Mouse (Mus musculus) urinary bladder, adult 2 months (tissue): ENCODE results near the gene Ttf2. TPM values are rescaled to one million over a fixed set of nuclear protein-coding genes. Genes with fewer than 3 reads are reported as not detected.

ENCODE experiments used
- DNase-seq: peaks from one replicate; pipeline ENCODE4 v3.0.0; 2022; ENCODE audit warnings: low spot score
- polyA plus RNA-seq: library from polyadenylated mRNA; depleted of rRNA; stranded (reverse); fragments of >200 nt; gene quantifications from 2 replicates; pipeline ENCODE4 v1.2.3, GENCODE M21; 2012; rRNA removed

The Ttf2 gene
- 7.2 and 8.2 TPM in 2 replicates for polyA plus RNA-seq

DNA sequence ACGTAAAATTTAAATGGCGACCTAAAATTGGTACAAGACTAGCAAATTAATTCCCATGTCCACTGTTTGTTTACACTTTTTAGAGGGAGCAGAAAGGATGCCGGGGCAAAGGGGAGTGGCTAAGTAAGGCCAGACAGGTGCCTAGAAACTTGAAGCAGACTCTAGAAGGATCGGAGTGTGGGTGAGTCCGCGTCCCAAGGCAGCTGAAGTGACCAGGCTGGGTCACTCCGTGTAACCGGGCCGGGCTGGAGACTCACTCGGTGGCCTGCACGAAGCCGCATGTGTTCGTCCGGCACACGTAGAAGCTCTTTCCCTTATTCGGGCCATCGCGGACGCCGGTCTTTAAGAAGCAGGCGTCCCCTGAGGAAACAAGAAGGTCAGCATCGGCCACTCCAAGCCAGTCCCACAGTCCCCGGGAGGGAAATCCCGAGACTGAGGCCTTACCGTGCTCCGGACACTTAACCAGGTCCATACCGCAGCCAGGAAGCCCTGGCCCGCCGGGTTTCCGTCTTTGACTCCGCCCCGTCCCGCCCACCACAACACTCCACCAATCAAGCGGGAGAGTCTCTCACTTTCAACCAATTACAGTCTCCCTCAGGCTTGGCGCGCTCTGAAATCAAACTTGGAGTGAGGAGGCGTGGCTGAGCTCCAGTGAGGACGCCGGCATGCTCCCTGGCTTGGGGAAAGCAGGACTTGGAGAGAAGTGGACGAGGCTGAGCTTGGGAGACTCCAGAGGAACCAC lies at the start of gene Ttf2:
Gene Ttf2 (minus strand): TSS at position 488 of the 742 bp plus-strand sequence.
- DNase-seq: peak; percentile 80

DNA sequence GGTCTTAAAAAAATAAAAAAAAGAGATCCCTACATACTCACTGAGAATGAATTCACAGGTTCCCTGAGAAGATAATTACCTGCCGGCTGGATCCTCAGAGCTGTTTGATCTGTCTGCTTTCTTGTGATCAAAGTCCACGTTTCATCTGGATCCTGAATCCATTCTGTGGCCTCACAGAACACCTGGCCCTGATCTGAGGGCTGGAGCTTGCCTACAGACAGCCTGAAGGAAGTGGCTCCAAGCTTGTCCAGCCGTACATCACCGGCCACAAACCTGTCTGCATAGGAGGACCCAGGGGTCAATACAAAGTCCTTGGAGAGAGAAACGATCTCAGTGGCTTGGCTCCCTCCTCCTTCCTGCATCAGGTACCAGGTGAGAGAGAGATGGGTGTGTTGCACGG lies 49.0 kb upstream of the Ttf2 start:
- no peak for DNase-seq

DNA sequence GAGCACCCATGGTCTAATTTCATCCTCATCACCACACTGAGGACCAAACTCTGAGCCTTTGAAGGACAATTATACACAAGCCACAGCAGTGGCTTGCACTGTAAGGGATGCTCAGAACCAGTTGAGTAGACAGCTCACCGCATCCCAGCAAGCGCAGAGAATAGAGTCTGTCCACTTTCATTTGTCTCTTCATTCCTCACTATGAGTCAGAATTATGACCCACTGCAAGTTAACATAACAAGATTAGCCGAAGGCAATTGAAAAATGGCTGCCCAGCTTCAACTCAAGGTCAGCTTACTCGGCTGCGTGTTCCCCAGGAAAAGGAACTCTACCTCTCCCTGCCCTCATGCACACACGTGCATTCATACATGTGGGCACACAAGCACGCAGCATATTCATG lies 46.6 kb upstream of the Ttf2 start:
- no peak for DNase-seq

DNA sequence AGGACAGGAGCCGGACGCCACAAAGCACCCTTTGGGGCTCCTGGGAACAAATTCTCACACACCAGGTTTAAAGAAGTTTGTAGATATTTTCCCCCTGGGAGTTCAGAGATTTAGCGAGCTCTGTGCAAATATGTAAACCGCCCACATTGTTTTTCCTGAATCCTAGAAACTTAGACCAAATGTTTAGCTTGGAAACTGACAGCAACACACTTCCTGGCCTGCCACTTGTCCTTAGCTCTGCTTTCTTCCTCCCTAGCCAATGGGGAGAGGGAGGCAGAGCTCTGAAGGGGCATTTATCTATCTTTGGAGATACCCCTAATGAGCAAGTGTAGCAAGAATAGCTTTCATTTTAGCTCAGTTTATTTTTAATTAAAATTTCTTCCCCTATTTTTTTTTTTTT lies 45.8 kb upstream of the Ttf2 start:
- DNase-seq: no peak

DNA sequence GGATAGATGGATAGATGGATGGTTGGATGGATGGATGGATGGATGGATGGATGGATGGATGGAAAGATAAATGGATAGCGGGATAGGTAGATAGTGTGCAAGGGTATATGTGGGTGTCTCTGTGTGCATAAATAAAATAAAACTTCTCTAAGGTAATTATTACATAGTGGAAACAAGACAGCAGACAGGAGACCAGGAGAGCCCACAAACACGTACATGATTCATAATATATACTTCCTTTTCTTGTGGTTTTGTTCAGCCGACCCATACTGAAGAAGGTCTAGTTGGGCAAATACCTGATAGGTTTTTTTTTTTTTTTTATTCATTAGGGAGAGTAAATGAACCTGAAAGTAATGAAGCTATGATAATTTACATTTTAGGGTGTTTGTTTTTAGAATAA lies 44.1 kb upstream of the Ttf2 start:
- no peak for DNase-seq

DNA sequence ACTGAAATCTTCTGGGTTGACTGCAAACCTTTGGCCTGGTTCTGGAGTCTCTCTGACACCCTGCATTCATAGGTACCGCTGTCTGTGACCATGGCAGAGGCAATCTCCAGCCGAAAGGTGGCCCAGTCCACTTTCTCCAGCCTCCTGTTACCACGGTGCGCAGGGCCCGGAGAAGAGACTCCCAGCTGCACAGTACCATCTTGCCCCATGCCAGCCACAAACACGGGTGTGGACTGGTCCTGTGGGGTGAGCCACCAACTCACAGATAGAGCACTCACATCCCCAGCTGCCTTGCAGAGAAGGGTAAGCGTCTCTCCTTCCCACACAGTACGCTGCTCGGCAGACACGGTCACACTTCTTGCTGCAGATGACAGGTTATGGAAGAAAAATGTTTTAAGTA lies 43.5 kb upstream of the Ttf2 start:
- no peak for DNase-seq

DNA sequence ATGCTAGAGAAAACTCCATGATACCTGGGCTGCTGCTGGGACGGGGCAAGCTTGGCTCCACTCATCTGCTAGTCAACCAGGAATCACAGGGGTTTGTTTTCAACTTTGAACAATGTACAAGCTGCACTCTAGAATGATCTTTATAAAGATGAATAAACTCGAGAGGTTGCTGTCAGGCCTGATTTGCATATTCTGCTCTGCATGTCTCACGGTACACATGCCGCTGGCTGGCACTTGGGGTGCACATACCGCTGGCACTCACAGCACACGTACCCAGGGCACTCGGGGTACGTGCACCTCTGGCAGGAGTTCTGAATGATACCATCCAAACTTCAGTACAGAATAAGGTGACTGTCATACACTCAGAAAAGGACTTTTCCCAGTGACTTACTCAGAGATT lies 43.1 kb upstream of the Ttf2 start:
- DNase-seq: no peak

DNA sequence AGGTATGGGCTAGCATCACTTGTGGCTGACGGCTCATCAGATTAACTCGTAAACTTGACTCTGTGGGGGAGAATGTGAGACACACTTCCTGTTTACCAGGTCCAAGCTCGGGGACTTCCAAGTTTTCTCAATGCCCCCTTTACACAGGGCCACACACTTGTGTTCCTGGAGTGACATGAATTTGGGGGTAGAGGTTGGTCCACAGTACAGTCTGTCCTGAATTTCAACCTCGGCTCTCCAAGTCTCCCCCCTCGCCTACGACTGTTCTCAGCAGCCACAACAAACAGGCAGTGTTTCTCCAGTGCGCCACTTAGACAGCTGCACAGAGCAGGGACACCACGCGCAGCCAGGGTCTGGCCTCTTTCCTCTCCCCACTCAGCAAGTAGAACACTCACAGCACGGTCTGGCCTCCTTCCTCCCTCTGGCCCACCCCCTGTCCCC lies 42.7 kb upstream of the Ttf2 start:
- DNase-seq: no peak

DNA sequence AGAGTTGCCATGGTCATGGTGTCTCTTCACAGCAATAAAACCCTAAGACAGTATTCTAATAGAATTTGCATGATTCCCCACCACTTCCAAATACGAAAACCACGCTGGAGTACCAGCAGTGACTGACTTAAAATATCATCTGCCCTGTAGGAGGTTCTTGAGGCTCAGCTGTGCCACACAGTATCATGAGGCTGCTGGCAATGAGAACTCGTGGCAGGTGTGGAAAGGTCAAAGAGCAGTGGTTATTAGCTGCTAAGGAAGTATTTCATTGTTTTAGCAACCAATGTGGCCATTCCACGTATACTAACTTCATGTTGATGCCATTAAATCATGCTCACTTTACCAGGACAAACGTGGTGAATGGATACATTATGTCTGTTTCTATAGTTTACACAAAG lies 41.7 kb upstream of the Ttf2 start:
- DNase-seq: no peak

DNA sequence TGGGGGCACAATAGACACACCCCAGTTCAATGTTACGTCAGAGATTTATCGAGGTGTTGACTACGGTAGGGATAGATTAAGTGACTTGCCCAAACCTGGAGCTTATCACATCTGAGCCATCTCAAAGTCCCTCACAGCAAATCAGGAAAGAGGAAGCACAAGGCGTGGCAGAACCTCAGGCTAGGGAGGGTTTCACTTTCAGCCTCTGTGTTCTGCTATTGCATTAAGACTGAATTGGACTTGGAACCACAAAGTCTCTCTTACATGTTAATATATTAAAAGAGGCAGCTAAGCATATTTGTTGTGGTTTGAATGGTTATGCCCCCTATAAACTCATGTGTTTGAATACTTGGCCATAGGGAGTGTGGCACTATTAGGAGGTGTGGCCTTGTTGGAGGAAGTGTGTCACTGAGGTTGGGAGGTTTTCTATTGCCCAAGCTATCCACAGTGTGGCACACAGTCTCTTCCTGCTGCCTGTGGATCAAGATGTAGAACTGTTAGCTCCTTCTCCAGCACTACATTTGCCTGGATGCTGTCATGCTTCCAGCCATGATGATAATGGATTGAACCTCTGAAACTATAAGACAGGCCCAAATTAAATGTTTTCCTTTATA lies 41.2 kb upstream of the Ttf2 start:
- no peak for DNase-seq

DNA sequence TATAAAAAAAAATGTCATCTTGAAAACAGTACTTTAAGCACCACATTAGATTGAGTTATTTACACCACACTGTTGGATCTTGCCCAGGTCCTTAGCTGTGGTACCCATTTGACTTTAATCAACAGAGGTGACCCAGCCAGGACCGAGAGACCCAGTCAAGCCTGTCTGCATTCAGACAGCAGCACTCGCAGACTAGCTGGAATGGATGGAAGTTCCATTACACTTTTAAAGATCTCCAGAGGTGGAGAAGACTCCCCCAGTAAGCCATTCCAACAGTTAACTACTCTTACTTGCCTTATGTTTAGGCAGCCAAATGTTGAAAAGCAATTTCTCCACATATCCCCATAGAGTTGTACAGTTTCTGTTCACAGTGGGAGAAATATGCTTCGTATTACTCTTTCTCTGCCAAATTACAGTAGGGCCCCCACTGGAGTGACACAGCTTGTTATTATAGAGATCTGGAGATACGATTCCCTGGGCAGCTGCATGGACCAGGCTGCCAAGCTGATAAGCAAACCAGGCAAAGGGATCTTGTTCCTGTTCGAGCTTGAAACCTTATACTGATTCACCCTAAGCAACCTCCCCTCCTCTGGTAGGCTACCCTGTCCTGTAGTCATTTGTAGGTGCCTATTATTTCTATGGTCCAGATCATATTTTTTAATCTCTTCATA lies 37.8 kb upstream of the Ttf2 start:
- no peak for DNase-seq

DNA sequence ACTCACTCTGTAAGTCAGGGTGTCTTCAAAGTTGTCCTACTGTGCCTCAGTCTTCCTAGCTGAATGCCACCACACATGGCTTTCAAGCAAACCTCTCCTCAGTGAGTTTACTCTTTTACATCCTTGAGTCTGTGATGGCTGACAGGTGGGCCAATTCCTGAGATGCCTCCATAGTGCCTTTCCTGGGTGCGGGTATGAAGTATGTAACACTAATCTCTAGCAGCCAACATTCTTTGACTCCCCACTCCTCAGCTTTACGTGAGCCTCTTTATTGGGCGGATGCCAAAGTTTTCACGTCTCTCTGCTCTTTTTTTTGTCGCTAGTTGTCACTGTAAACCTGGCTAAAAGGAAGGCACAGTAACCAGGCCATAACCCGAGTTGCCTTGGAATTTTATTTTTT lies 35.9 kb upstream of the Ttf2 start:
- no peak for DNase-seq

DNA sequence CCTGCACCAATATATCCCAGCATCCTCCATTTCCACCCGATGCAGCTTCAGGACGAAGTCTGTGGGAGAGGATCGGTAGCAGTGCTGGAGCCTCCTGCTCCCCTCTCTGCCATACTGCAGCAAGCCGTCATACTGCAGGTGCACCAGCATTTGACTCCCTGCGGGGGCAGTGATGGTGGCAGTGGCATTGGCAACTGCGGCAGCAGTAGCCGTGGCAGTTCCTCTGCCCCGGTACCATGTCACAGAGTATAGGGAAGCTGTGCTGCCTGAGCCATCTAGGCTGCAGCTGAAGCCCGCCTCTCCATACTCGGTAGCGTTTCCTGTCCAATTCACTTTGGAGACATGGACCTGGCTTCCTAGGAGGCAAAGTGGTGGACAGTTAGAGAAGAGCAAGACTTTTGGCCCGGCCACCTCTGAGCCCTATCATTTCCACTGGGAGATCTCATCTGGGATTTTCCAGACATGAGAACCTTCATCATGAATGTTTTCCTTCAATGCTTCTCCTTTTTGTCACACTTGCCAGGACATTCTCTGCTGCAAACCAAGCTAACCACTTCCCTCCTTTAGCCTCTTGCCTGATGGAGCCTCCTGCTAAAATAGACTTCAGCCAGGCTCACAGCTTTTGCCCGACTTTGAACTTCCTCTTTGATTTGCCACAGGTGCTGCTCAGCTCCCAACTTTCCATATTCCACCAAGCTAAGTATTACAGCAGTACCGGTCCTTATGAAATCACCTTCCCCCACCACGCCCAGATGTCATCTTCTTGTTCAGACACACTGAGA lies 34.3 kb upstream of the Ttf2 start:
- DNase-seq: no peak

DNA sequence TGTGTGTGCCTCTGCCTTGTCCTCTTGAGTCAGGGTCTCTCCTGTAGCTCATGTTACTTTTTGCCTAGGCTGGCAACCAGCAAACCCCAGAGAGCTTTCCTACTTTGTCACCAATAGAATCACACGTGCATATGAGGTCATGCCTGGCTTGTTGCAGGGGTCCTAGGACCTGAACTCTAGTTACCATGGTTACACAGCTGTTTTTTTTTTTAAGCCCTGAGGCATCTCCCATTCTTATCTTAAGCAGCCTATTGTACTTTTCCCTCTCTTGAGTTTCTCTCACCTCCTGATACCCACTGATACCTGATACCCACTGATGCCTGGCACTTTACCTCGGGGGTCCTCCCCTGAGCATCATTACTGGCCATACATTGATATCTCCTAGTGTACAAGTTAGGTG lies 30.3 kb upstream of the Ttf2 start:
- no peak for DNase-seq

DNA sequence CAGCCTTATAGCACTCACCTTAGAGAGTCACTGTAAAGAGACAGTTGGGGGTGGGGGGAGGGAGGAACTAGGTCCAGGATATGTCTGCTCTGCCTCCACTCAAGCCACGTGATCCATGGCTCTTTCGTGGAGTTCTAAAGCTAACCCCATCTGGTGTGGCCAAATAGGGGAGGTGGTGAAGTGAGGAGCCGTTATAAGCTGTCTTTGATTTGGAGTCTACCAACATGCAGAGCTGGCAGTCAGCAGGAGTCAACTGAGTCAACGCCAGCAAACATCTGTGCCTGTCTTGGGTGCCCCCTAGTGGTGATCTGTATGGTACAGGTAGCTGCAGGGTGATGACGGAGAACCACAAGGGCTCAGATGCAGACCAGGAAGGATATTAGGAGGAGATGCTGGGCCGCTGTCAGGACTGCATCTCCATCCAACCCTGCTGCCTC lies 29.5 kb upstream of the Ttf2 start:
- peak; percentile 30 for DNase-seq

DNA sequence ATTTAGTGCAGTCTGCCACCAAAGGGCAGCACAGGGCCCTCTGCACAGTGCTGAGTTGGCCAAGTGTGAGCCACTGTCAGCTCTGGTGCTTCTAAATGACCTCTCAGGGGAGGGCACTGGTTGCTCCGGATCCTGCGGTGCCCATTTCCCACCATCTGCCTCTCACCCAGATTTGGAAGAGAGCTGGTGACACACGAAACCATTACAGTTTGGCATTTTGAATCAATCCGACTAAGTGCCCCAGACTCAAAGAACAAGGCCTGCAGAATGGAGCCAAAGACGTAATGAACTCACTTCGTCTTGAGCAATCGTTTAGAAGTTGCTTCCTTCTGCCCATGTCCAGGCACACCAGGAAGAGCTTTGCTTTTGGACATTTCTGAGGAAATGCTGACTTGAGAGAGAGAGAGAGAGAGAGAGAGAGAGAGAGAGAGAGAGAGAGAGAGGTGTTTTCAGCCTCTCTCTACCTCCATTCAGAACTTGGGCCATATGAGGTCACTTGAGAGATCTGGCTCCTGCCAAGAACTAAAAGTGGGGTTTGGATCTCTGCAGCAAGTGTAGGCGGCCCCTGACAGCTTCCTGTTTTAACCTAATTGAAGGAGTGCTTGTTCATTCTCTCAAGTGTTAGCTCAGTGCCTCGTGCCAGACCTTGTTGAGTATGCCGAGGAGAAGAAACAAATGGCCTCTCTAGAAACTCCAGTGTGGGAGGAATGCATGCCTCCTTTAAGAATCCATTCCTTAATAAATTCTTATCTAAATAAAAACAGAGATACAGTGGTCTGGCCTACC lies 28.5 kb upstream of the Ttf2 start:
- no peak for DNase-seq

DNA sequence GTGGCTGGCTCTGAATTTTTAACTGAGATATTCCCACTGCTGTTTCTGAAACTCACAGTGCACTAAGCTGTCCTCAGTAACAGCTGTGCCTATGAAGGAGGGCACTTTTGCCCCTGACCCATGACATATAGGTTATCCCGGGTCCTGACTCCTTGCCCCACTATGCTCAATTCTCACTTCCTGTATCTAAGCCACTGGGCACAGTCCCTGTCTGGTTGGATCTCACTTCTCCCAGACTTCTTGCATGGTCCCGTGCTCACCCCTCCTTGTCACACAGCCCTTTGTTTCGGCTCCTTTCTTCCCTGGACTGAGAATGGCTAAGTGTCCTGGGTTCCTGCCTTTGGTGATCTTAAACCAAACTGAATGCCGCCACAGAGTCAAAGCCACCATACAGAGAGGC lies 24.8 kb upstream of the Ttf2 start:
- DNase-seq: no peak

DNA sequence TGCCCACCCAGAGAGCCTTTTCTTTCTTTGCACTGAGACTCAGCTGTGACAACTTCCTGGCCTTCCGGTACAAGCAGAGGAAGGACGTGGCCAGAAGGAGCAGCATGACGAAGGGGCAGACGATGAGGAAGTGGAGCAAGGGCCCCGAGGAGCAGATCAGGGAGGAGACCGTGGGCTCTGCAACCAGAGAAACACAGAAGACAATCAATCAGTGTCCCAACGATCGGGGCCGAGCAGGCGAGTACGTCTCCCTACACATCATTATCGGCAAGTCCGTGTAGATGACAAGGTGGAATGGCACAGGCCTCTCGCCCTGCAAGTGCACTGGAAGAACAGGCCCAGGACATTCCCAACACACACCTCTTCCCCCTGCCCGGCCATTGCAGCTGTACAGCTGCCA lies 24.3 kb upstream of the Ttf2 start:
- no peak for DNase-seq

DNA sequence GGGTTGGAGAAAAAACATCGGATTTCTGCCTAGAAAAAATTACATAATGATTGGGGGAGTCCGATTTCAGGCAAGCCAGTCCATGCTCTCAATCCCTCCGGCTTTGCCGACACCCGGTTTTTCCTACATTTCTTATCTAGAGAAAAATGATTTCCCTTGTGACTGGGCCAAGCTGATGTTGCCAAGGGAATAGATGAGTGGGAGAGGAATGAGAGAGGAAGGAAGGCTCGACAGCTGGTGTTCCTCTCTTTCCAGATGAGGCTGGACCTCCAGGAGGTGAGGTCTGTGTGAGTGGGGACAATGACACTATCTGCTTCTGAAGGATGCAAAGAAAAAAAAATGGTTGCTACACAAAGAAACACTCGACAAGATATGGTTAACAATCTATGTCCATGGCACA lies 23.7 kb upstream of the Ttf2 start:
- DNase-seq: no peak

DNA sequence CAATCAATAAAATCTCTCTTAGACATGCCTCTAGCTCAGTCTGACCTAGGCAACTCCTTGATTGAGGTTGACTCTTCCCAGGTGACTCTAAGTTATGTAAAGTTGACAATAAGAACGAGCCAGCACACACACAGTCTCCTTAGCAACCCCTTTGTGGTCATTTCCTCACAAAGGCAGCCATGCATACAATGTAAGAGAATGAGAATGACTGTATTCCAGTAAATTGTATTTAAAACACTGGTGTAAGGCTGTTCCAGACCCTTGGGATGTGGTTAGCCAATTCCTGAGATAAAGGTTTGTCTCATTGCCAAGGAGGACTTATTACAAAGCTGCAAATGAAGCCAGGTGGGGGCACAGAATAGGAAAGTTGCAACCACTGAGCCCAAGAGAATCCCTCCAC lies 20.8 kb upstream of the Ttf2 start:
- no peak for DNase-seq

DNA sequence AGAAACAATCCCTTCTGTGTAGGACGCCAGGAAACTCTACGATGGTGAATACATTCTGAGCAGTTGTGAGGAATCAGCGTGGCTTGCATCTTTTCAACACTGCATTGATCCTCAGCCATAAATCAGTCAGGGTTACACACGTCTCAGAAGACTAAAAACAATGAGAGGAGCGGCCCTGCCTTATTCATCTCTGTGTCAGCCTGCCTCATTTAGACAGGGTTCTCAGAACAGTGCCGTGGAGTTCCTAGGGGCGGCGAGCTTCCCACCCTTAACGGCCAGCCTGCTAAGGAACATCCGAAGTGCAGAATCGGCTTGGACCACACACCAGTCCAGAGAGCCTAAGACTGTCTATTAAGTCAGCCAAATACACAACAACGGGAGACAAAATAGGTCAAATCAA lies 20.0 kb upstream of the Ttf2 start:
- no peak for DNase-seq

DNA sequence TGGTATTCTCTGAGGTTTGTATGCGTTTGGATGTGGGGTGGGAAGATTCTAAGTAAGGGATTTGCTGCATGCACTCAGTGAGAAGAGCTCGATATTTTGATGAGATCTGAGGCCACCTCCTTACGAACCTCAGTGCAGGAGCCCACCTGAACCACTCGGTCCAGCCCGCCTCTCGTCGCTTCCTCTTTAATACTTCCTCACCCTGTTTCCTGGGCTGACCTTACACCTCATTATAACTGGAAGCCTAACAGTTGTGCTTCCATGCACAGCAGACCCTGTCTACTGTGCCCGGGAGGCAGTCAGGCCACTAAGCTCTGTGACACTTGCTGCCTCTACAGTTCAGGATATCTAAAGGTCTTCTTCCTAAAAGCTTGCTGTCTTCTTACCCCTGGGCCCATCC lies 9.8 kb upstream of the Ttf2 start:
- DNase-seq: no peak
